Mouse (Mus musculus) liver, embryonic 16.5 days (tissue): ENCODE measurements around the gene C130032M10Rik. TPM values are rescaled to one million over a fixed set of nuclear protein-coding genes. Genes with fewer than 3 reads are reported as not detected.

Experiments
- ATAC-seq: fragments of 200-750 bp; cut with Nextera tagmentation; 2 replicates; pipeline ENCODE4 v1.8.0; 2017; ENCODE audit warnings: low read depth, mild to moderate bottlenecking, moderate number of reproducible peaks, moderate library complexity
- H3K27ac ChIP-seq: fragments of 300-500 bp; sonication (generic); 2 replicates; pipeline ENCODE4 v1.5.1; 2014; ENCODE audit warnings: mild to moderate bottlenecking, low read length
- H3K27me3 ChIP-seq: fragments of 300-500 bp; sonication (generic); 2 replicates; pipeline ENCODE4 v1.6.1; 2014; ENCODE audit warnings: low read depth, low read length, mixed read lengths; ENCODE audit not compliant: control insufficient read depth, insufficient read depth
- H3K36me3 ChIP-seq: fragments of 300-500 bp; sonication (generic); 2 replicates; pipeline ENCODE4 v1.6.1; 2014; ENCODE audit warnings: mild to moderate bottlenecking; ENCODE audit not compliant: control insufficient read depth, insufficient read depth
- H3K4me1 ChIP-seq: fragments of 300-500 bp; sonication (generic); 2 replicates; pipeline ENCODE4 v1.6.1; 2014; ENCODE audit warnings: low read depth, low read length, mixed read lengths; ENCODE audit not compliant: control insufficient read depth
- H3K4me2 ChIP-seq: fragments of 300-500 bp; sonication (generic); 2 replicates; pipeline ENCODE4 v1.6.1; 2014; ENCODE audit warnings: low read depth, low read length, mixed read lengths
- H3K4me3 ChIP-seq: fragments of 300-500 bp; sonication (generic); 2 replicates; pipeline ENCODE4 v1.5.1; 2014; ENCODE audit warnings: low read depth, mild to moderate bottlenecking, low read length
- H3K9ac ChIP-seq: fragments of 300-500 bp; sonication (generic); 2 replicates; pipeline ENCODE4 v1.6.1; 2014; ENCODE audit warnings: low read depth, low read length
- H3K9me3 ChIP-seq: fragments of 300-500 bp; sonication (generic); replicated peaks from 2 replicates; pipeline ENCODE4 v1.6.1; 2016; ENCODE audit warnings: low read length; ENCODE audit not compliant: control insufficient read depth
- WGBS: fragments of 180-500 bp; shearing (Covaris S2); extraction: QIAGEN DNeasy Blood & Tissue Kit; methylation state at CpG from one replicate; pipeline ENCODE4 v1.1.7; 2014; ENCODE audit not compliant: insufficient replicate concordance; 5-methylcytosine and 5-hydroxymethylcytosine counted together
- polyA plus RNA-seq: library from polyadenylated mRNA; unstranded; fragments of >200 nt; fragmentation: Nextera tagmentation; extraction: Ambion mirVana; gene quantifications from 2 replicates; pipeline ENCODE4 v1.2.1, GENCODE M21; 2015

C130032M10Rik gene
- polyA plus RNA-seq, 1 experiment from 2014 or later, result not detected

DNA sequence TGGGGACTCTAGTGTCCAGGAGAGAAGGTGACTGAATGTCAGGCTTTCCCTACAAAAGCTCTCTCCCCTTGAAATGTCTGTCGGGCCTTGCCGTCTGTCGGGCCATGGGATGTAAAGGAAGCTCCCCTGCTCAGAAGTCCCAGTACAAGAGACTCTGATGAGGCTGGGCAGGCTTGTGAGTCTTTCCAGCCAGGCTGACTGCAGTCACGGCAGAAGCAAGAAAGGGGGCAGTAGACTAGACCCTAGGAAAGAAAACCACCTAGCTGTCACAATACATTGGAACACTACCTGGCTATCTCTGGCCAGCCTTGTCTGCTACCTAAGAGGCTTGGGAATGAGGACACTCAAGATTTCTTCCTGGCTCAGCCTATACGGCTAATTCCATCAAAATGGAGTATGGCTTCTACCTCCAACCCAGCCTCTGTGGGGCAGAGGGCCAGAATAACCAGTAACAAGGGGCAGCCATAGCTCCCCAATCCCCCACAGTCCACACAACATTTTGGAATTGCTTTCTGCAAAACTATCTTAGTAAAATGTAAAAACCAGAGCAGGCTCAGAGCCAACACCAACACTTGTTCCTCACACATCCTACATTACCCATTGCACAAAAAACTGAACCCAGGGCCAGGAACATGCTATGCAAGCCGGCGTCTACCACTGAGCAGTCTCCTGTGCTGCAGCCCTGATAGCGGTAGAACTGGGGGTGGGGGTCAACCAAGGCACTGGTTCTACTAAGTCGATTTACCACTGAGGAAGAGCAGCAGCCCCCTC, 19.4 kb downstream of the C130032M10Rik start:
- no peak for ATAC-seq
- H3K4me2 ChIP-seq, result no peak overlapping the region
- no peak overlapping the region for H3K4me3 ChIP-seq
- WGBS, result 72% methylated on average over 9 of the region's 9 CpGs
- peaks cover 4% of the 10 kb centered on the region for H3K4me1 ChIP-seq
- no peak overlapping the region for H3K27ac ChIP-seq
- H3K9ac ChIP-seq, result no peak overlapping the region
- H3K27me3 ChIP-seq, result no peaks in the 10 kb centered on the region
- H3K9me3 ChIP-seq, result no peaks in the 10 kb centered on the region
- H3K36me3 ChIP-seq, result no peaks in the 10 kb centered on the region

DNA sequence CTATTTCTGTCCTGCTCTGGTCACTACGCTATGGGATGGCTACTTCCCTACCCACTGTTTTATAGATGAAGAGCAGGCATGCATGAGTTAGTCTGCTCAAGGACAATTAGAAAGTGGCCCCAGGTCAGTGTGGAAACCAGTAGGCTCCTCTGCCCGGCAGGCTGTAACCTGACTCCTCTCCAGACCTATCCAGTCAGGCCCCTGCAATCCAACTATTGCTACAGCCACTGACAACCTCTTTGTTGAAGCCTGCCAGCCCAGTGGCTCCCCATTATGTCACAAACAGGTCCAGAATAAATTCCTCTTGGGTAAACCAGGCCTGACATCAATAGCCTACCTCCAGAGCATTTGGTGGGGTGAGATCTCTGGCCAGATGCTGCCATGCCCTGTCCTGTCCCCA, 21.1 kb downstream of the C130032M10Rik start:
- ATAC-seq, result peak; percentile 79
- H3K4me2 ChIP-seq, result no peak overlapping the region
- WGBS, result 69% methylated on average over 2 of the region's 2 CpGs
- peaks cover 12% of the 10 kb centered on the region for H3K4me1 ChIP-seq
- no peaks in the 10 kb centered on the region for H3K27me3 ChIP-seq
- no peak overlapping the region for H3K9ac ChIP-seq
- H3K36me3 ChIP-seq, result no peaks in the 10 kb centered on the region
- H3K9me3 ChIP-seq, result no peaks in the 10 kb centered on the region
- H3K4me3 ChIP-seq, result no peak overlapping the region
- H3K27ac ChIP-seq, result peak overlapping the region; percentile 18; the same call in 1 of the 2 replicates

DNA sequence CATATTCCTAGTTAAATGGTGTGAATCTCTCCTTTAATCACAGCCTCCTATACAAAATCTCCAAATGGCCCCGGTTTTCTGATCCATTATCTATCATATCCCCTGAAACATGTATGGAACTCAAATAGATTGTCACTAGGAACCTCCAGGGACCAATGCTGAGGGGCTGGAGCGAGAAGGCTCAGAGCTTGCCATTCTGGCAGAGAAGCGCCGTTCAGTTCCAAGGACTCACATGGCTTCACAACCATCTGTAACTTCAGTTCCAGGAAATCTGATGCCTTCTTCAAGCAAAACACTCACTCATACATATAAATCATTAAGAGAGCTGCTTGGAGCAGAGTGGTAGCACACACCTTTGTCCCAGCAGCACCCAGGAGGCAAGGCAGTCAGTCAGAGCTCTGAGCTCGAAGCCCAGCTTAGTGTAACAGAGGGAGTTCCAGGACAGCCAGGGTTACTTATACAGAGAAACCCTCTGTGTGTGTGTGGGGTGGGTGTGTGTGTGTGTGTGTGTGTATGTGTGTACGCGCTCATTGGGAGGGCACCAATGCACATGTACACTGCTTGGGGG, 23.6 kb downstream of the C130032M10Rik start:
- no peak overlapping the region for H3K27ac ChIP-seq
- 74% methylated on average over 7 of the region's 7 CpGs for whole genome bisulfite sequencing
- no peak overlapping the region for H3K9ac ChIP-seq
- no peak overlapping the region for H3K4me3 ChIP-seq
- H3K4me1 ChIP-seq, result peaks cover 9% of the 10 kb centered on the region
- H3K27me3 ChIP-seq, result no peaks in the 10 kb centered on the region
- H3K4me2 ChIP-seq, result no peak overlapping the region
- no peak for ATAC-seq
- H3K9me3 ChIP-seq, result no peaks in the 10 kb centered on the region
- no peaks in the 10 kb centered on the region for H3K36me3 ChIP-seq

GRCm38 (mm10) chr9:114541279-114541741, 25.8 kb downstream of the C130032M10Rik start:
- no peaks in the 10 kb centered on the region for H3K27me3 ChIP-seq
- peak; percentile 52 for ATAC-seq
- no peaks in the 10 kb centered on the region for H3K36me3 ChIP-seq
- H3K27ac ChIP-seq, result peak overlapping the region; percentile 26; the same call in 1 of the 2 replicates
- H3K4me1 ChIP-seq, result peaks cover 15% of the 10 kb centered on the region
- no peak overlapping the region for H3K9ac ChIP-seq
- no peak overlapping the region for H3K4me2 ChIP-seq
- WGBS, result 5% methylated on average over 1 of the region's 1 CpGs
- H3K4me3 ChIP-seq, result no peak overlapping the region
- no peaks in the 10 kb centered on the region for H3K9me3 ChIP-seq

DNA sequence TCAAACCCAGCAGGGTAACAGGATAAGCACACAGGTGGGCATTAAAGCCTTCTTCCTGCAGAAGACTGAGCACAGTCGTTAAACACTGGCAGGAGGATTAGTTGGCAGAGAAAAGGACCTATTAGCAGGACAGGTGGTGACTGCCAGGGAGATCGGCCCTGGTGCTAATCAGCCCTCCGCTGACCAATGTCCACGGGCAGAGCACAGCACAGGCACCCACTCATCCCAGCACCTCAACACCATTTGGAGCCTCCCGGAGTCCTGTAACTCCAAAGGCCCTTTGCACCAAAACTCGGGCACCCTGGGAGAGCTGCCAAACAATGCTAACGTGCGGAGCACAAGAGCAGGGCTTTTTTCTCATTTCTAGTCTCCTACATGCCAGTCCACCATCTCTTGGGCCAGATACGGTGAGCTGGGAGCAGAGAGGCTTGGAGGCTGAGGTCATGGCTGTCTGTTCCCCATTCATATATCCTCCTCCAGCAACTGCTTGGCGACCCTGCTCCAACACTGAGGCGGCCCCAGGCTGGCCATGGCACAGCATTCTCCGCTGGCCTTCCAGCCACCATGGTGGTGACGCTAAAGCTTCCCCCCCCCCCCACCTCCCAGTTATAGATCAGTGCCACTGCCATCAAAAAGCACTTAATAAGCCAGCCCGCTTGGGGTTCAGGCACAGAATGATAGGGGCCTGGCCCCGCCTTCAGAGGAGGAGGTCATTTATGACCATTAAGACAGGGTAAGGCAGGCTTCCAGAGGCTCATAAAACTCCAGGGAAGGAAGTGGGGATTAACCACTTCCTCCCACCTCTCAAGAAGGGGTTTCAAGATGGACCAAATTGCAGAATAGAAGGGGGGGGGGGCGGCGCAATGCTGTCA, 28.6 kb downstream of the C130032M10Rik start:
- Histone ChIP-seq H3K4me2 (no peak overlapping the region), H3K27me3 (no peaks in the 10 kb centered on the region), H3K36me3 (no peaks in the 10 kb centered on the region), H3K4me3 (no peak overlapping the region), H3K9ac (no peak overlapping the region), H3K4me1 (peaks cover 22% of the 10 kb centered on the region), H3K9me3 (no peaks in the 10 kb centered on the region), H3K27ac (no peak overlapping the region)
- ATAC-seq, result no peak
- 46% methylated on average over 15 of the region's 17 CpGs for WGBS

GRCm38 (mm10) chr9:114544754-114545393, 29.4 kb downstream of the C130032M10Rik start:
- Histone ChIP-seq H3K4me3 (no peak overlapping the region), H3K36me3 (no peaks in the 10 kb centered on the region), H3K4me1 (peaks cover 22% of the 10 kb centered on the region), H3K9ac (no peak overlapping the region), H3K27ac (no peak overlapping the region), H3K4me2 (no peak overlapping the region), H3K27me3 (no peaks in the 10 kb centered on the region), H3K9me3 (no peaks in the 10 kb centered on the region)
- ATAC-seq, result no peak
- WGBS, result 52% methylated on average over 9 of the region's 9 CpGs

GRCm38 (mm10) chr9:114546765-114547164, 31.3 kb downstream of the C130032M10Rik start:
- 14% methylated on average over 12 of the region's 12 CpGs for WGBS
- ATAC-seq, result no peak
- H3K27ac ChIP-seq, result peak overlapping the region; percentile 68
- H3K9ac ChIP-seq, result no peak overlapping the region
- no peaks in the 10 kb centered on the region for H3K27me3 ChIP-seq
- H3K36me3 ChIP-seq, result no peaks in the 10 kb centered on the region
- no peaks in the 10 kb centered on the region for H3K9me3 ChIP-seq
- H3K4me3 ChIP-seq, result no peak overlapping the region
- peaks cover 14% of the 10 kb centered on the region for H3K4me1 ChIP-seq
- no peak overlapping the region for H3K4me2 ChIP-seq

DNA sequence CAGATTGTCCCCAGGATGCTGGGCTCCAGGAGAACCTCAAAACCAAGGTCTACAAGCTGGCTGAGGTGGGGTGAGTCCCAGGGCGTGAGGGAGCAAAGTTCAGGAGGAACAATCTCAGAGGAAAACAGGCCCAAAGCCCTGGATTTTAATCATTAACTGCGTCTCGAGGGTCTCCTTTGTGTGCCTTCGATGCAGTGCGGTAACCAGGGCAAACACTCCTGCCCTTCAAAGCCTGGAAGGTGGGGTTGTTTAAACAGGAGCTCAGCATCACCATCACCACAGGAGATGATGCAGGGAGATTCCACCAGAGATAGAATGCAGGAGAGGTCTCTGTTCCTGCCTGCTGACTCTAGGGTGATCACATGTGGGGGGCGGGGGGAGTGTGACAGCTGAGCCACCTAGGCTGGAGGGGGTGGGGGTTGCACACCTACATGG, 32.2 kb downstream of the C130032M10Rik start:
- H3K9me3 ChIP-seq, result no peaks in the 10 kb centered on the region
- no peak overlapping the region for H3K4me2 ChIP-seq
- H3K9ac ChIP-seq, result no peak overlapping the region
- no peaks in the 10 kb centered on the region for H3K36me3 ChIP-seq
- WGBS, result 49% methylated on average over 6 of the region's 6 CpGs
- H3K4me1 ChIP-seq, result peaks cover 14% of the 10 kb centered on the region
- H3K4me3 ChIP-seq, result no peak overlapping the region
- peak overlapping the region; percentile 68 for H3K27ac ChIP-seq
- H3K27me3 ChIP-seq, result no peaks in the 10 kb centered on the region
- ATAC-seq, result peak; percentile 62
